Mouse (Mus musculus): ENCODE measurements around the gene Hcar2. TPM values are rescaled to one million over a fixed set of nuclear protein-coding genes. Genes with fewer than 3 reads are reported as not detected.

Hcar2 gene
- polyA plus RNA-seq, 1 experiment from 2014 or later: not detected

- H3K4me3 ChIP-seq (replicated peaks; ENCODE audit: low read length): no peak overlapping the region
- no peak overlapping the region for H3K27ac ChIP-seq (ENCODE audit: low read length)
- H3K27me3 ChIP-seq (replicated peaks; ENCODE audit: control insufficient read depth, insufficient read depth, low read length): no peaks in the 10 kb centered on the region
- no peaks in the 10 kb centered on the region for H3K36me3 ChIP-seq (ENCODE audit: control insufficient read depth, insufficient read depth)
- H3K9ac ChIP-seq (replicated peaks; ENCODE audit: low read depth, low read length): no peak overlapping the region
- H3K4me2 ChIP-seq (ENCODE audit: low read length): no peak overlapping the region
- H3K4me1 ChIP-seq (replicated peaks; ENCODE audit: control insufficient read depth, insufficient read depth, low read length): no peaks in the 10 kb centered on the region
- H3K9me3 ChIP-seq (ENCODE audit: control insufficient read depth, low read length): no peaks in the 10 kb centered on the region
- no peak for ATAC-seq
- WGBS: 30% methylated on average over 4 of the region's 4 CpGs
These were observed 21.5 kb downstream of the Hcar2 start for GRCm38 (mm10) chr5:123843816-123844215.

GRCm38 (mm10) chr5:123842935-123843282, 22.4 kb downstream of the Hcar2 start:
- no peaks in the 10 kb centered on the region for H3K36me3 ChIP-seq (ENCODE audit: control insufficient read depth, insufficient read depth)
- no peak overlapping the region for H3K9ac ChIP-seq (replicated peaks; ENCODE audit: low read depth, low read length)
- no peaks in the 10 kb centered on the region for H3K9me3 ChIP-seq (ENCODE audit: control insufficient read depth, low read length)
- no peak overlapping the region for H3K27ac ChIP-seq (ENCODE audit: low read length)
- H3K4me2 ChIP-seq (ENCODE audit: low read length): no peak overlapping the region
- H3K4me1 ChIP-seq (replicated peaks; ENCODE audit: control insufficient read depth, insufficient read depth, low read length): no peaks in the 10 kb centered on the region
- no peaks in the 10 kb centered on the region for H3K27me3 ChIP-seq (replicated peaks; ENCODE audit: control insufficient read depth, insufficient read depth, low read length)
- 70% methylated on average over 3 of the region's 3 CpGs for WGBS
- H3K4me3 ChIP-seq (replicated peaks; ENCODE audit: low read length): no peak overlapping the region
- ATAC-seq: no peak

- ATAC-seq: no peak
- H3K27ac ChIP-seq (ENCODE audit: low read length): no peak overlapping the region
- H3K9ac ChIP-seq (replicated peaks; ENCODE audit: low read depth, low read length): no peak overlapping the region
- no peaks in the 10 kb centered on the region for H3K4me1 ChIP-seq (replicated peaks; ENCODE audit: control insufficient read depth, insufficient read depth, low read length)
- H3K36me3 ChIP-seq (ENCODE audit: control insufficient read depth, insufficient read depth): no peaks in the 10 kb centered on the region
- no peaks in the 10 kb centered on the region for H3K9me3 ChIP-seq (ENCODE audit: control insufficient read depth, low read length)
- 64% methylated on average over 11 of the region's 11 CpGs for WGBS
- no peak overlapping the region for H3K4me2 ChIP-seq (ENCODE audit: low read length)
- no peaks in the 10 kb centered on the region for H3K27me3 ChIP-seq (replicated peaks; ENCODE audit: control insufficient read depth, insufficient read depth, low read length)
- no peak overlapping the region for H3K4me3 ChIP-seq (replicated peaks; ENCODE audit: low read length)
These were observed 22.9 kb downstream of the Hcar2 start for GRCm38 (mm10) chr5:123842221-123842934.

- Histone ChIP-seq H3K27me3 (replicated peaks; ENCODE audit: control insufficient read depth, insufficient read depth, low read length) (no peaks in the 10 kb centered on the region), H3K4me2 (ENCODE audit: low read length) (no peak overlapping the region), H3K4me1 (replicated peaks; ENCODE audit: control insufficient read depth, insufficient read depth, low read length) (no peaks in the 10 kb centered on the region), H3K4me3 (replicated peaks; ENCODE audit: low read length) (no peak overlapping the region), H3K9ac (replicated peaks; ENCODE audit: low read depth, low read length) (no peak overlapping the region), H3K9me3 (ENCODE audit: control insufficient read depth, low read length) (no peaks in the 10 kb centered on the region), H3K27ac (ENCODE audit: low read length) (no peak overlapping the region), H3K36me3 (ENCODE audit: control insufficient read depth, insufficient read depth) (no peaks in the 10 kb centered on the region)
- 54% methylated on average over 4 of the region's 4 CpGs for WGBS
- ATAC-seq: no peak
These were observed 27.9 kb downstream of the Hcar2 start for GRCm38 (mm10) chr5:123837371-123837770.

- ATAC-seq: no peak
- WGBS: 81% methylated on average over 3 of the region's 3 CpGs
- no peak overlapping the region for H3K4me2 ChIP-seq (ENCODE audit: low read length)
These were observed 30.5 kb downstream of the Hcar2 start for GRCm38 (mm10) chr5:123834836-123835235.

GRCm38 (mm10) chr5:123832309-123832708, 33.0 kb downstream of the Hcar2 start:
- Histone ChIP-seq H3K9me3 (ENCODE audit: control insufficient read depth, low read length) (no peaks in the 10 kb centered on the region), H3K4me2 (ENCODE audit: low read length) (no peak overlapping the region), H3K36me3 (ENCODE audit: control insufficient read depth, insufficient read depth) (no peaks in the 10 kb centered on the region), H3K27me3 (replicated peaks; ENCODE audit: control insufficient read depth, insufficient read depth, low read length) (no peaks in the 10 kb centered on the region), H3K4me3 (replicated peaks; ENCODE audit: low read length) (no peak overlapping the region), H3K27ac (ENCODE audit: low read length) (no peak overlapping the region), H3K9ac (replicated peaks; ENCODE audit: low read depth, low read length) (no peak overlapping the region), H3K4me1 (replicated peaks; ENCODE audit: control insufficient read depth, insufficient read depth, low read length) (no peaks in the 10 kb centered on the region)
- ATAC-seq: no peak
- WGBS: 93% methylated on average over 7 of the region's 7 CpGs

More at GRCm38 (mm10) chr5:123834836-123835235, 30.5 kb downstream of the Hcar2 start:
- no peaks in the 10 kb centered on the region for H3K9me3 ChIP-seq (ENCODE audit: control insufficient read depth, low read length)
- H3K27me3 ChIP-seq (replicated peaks; ENCODE audit: control insufficient read depth, insufficient read depth, low read length): no peaks in the 10 kb centered on the region
- H3K9ac ChIP-seq (replicated peaks; ENCODE audit: low read depth, low read length): no peak overlapping the region
- H3K4me1 ChIP-seq (replicated peaks; ENCODE audit: control insufficient read depth, insufficient read depth, low read length): no peaks in the 10 kb centered on the region
- no peak overlapping the region for H3K4me3 ChIP-seq (replicated peaks; ENCODE audit: low read length)
- H3K27ac ChIP-seq (ENCODE audit: low read length): no peak overlapping the region
- no peaks in the 10 kb centered on the region for H3K36me3 ChIP-seq (ENCODE audit: control insufficient read depth, insufficient read depth)

- Histone ChIP-seq H3K27ac (ENCODE audit: low read length) (no peak overlapping the region), H3K4me1 (replicated peaks; ENCODE audit: control insufficient read depth, insufficient read depth, low read length) (no peaks in the 10 kb centered on the region), H3K9ac (replicated peaks; ENCODE audit: low read depth, low read length) (no peak overlapping the region), H3K36me3 (ENCODE audit: control insufficient read depth, insufficient read depth) (no peaks in the 10 kb centered on the region), H3K4me2 (ENCODE audit: low read length) (no peak overlapping the region), H3K27me3 (replicated peaks; ENCODE audit: control insufficient read depth, insufficient read depth, low read length) (no peaks in the 10 kb centered on the region), H3K9me3 (ENCODE audit: control insufficient read depth, low read length) (no peaks in the 10 kb centered on the region), H3K4me3 (replicated peaks; ENCODE audit: low read length) (no peak overlapping the region)
- WGBS: 85% methylated on average over 6 of the region's 6 CpGs
- ATAC-seq: no peak
These were observed 37.6 kb downstream of the Hcar2 start for GRCm38 (mm10) chr5:123827659-123828091.

GRCm38 (mm10) chr5:123822706-123823105, 42.6 kb downstream of the Hcar2 start:
- no peak overlapping the region for H3K27ac ChIP-seq (ENCODE audit: low read length)
- WGBS: 42% methylated on average over 7 of the region's 7 CpGs
- ATAC-seq: no peak

GRCm38 (mm10) chr5:123821264-123821571, 44.1 kb downstream of the Hcar2 start:
- WGBS: 93% methylated on average over 3 of the region's 3 CpGs
- H3K4me1 ChIP-seq (replicated peaks; ENCODE audit: control insufficient read depth, insufficient read depth, low read length): no peaks in the 10 kb centered on the region
- no peak overlapping the region for H3K27ac ChIP-seq (ENCODE audit: low read length)
- H3K27me3 ChIP-seq (replicated peaks; ENCODE audit: control insufficient read depth, insufficient read depth, low read length): no peaks in the 10 kb centered on the region
- H3K4me3 ChIP-seq (replicated peaks; ENCODE audit: low read length): no peak overlapping the region
- H3K4me2 ChIP-seq (ENCODE audit: low read length): no peak overlapping the region
- ATAC-seq: no peak
- H3K9ac ChIP-seq (replicated peaks; ENCODE audit: low read depth, low read length): no peak overlapping the region
- no peaks in the 10 kb centered on the region for H3K36me3 ChIP-seq (ENCODE audit: control insufficient read depth, insufficient read depth)
- no peaks in the 10 kb centered on the region for H3K9me3 ChIP-seq (ENCODE audit: control insufficient read depth, low read length)

More at GRCm38 (mm10) chr5:123822706-123823105, 42.6 kb downstream of the Hcar2 start:
- Histone ChIP-seq H3K9ac (replicated peaks; ENCODE audit: low read depth, low read length) (no peak overlapping the region), H3K9me3 (ENCODE audit: control insufficient read depth, low read length) (no peaks in the 10 kb centered on the region), H3K4me2 (ENCODE audit: low read length) (no peak overlapping the region), H3K27me3 (replicated peaks; ENCODE audit: control insufficient read depth, insufficient read depth, low read length) (no peaks in the 10 kb centered on the region), H3K36me3 (ENCODE audit: control insufficient read depth, insufficient read depth) (no peaks in the 10 kb centered on the region), H3K4me1 (replicated peaks; ENCODE audit: control insufficient read depth, insufficient read depth, low read length) (no peaks in the 10 kb centered on the region), H3K4me3 (replicated peaks; ENCODE audit: low read length) (no peak overlapping the region)

Data from forebrain, embryonic 16.5 days (tissue).